Mouse (Mus musculus): ENCODE results near the gene Lrrc2. TPM values are rescaled to one million over a fixed set of nuclear protein-coding genes. Genes with fewer than 3 reads are reported as not detected.

Gene Lrrc2
- polyA plus RNA-seq (2012; rRNA removed) = 0.05 and 0.10 TPM in 2 replicates

DNA sequence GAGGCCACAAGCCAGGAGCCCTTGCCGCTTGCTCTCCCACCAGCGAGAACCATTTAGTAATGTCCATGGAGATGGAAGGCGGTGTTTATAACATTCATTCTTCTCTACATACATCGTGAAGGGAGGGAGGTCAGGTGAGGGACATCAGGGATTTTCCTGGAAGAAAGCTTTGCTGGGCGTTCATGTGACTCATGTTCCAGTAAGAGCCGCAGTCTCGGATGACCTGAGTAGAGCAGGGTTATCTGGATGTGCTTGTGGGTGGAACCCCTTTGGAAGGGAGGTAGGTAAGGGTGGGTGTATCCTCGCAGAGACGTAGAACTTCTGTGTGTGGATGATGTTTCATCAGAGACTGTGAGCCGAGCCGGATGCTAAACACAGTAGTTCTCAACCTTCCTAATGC lies at the start of gene Lrrc2:
Gene Lrrc2 (plus strand): TSS at position 149 of the 400 bp plus-strand sequence.

GRCm38 (mm10) chr9:110916786-110917185 lies 34.6 kb upstream of the Lrrc2 start, which contains the start of gene Fam240a:
TSS of gene Fam240a (minus strand) at chr9:110916861.

GRCm38 (mm10) chr9:110945926-110946325 lies 5.4 kb upstream of the Lrrc2 start, which contains the start of gene Tdgf1:
TSS of gene Tdgf1 (minus strand) at chr9:110946158.

DNA sequence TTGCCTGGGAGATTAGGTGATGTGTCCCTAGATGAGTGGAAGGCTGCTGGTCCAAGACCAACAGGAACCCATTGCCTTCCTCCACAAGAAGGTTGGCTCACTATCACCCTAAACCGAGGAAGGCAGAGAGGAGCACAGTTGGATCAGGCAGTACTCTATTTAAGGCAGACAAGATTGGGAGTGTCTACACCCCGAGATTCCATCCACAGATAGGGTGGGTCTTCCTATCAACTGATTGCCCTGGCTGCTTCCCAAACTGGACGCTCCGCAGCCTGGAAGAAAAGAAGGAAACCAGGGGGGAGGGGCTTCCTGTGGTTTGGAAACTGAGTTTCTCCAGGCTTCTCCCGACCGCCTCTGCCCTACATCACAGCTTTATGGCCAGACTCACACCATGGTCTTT lies 38.9 kb downstream of the Lrrc2 start, which contains the start of gene Rtp3:
Gene Rtp3 (minus strand): TSS at position 380 of the 400 bp plus-strand sequence.

GRCm38 (mm10) chr9:111019022-111019421 lies 67.7 kb downstream of the Lrrc2 start, which contains the start of gene Ltf:
TSS of gene Ltf (plus strand) at chr9:111019271.

Other genes with a start within 250 kb of the Lrrc2 start
- 0.08 TPM in 1 of 2 replicates, not detected in the other for gene Myl3, start 209.7 kb upstream of the Lrrc2 start, polyA plus RNA-seq (2012; rRNA removed)
- gene Pth1r, start 204.4 kb upstream of the Lrrc2 start, polyA plus RNA-seq (2012; rRNA removed) = 2.5 and 3.2 TPM in 2 replicates
- not detected in 2 replicates for gene Prss42, start 153.4 kb upstream of the Lrrc2 start, polyA plus RNA-seq (2012; rRNA removed)
- not detected in 2 replicates for gene Prss44, start 137.6 kb upstream of the Lrrc2 start, polyA plus RNA-seq (2012; rRNA removed)
- gene Prss43, start 124.9 kb upstream of the Lrrc2 start, polyA plus RNA-seq (2012; rRNA removed) = not detected in 2 replicates
- 0.03 TPM in 1 of 2 replicates, not detected in the other for gene Prss45, start 117.0 kb upstream of the Lrrc2 start, polyA plus RNA-seq (2012; rRNA removed)
- gene Prss46, start 107.0 kb upstream of the Lrrc2 start, polyA plus RNA-seq (2012; rRNA removed) = not detected in 2 replicates
- 1.5 and 1.6 TPM in 2 replicates for gene Prss50, start 93.6 kb upstream of the Lrrc2 start, polyA plus RNA-seq (2012; rRNA removed)
- gene Als2cl, start 71.7 kb upstream of the Lrrc2 start, polyA plus RNA-seq (2012; rRNA removed) = 5.9 and 6.7 TPM in 2 replicates
- gene Tmie, start 71.4 kb upstream of the Lrrc2 start, polyA plus RNA-seq (2012; rRNA removed) = 4.0 and 4.3 TPM in 2 replicates
- not detected in 2 replicates for gene Fam240a, start 34.7 kb upstream of the Lrrc2 start, polyA plus RNA-seq (2012; rRNA removed)
- gene Tdgf1, start 5.4 kb upstream of the Lrrc2 start, polyA plus RNA-seq (2012; rRNA removed) = 0.02 TPM in 1 of 2 replicates, not detected in the other
- gene Rtp3, start 39.0 kb downstream of the Lrrc2 start, polyA plus RNA-seq (2012; rRNA removed) = 39.5 and 40.2 TPM in 2 replicates
- gene Ltf, start 67.7 kb downstream of the Lrrc2 start, polyA plus RNA-seq (2012; rRNA removed) = 108 and 154 TPM in 2 replicates
- 5.9 and 7.2 TPM in 2 replicates for gene Ccrl2, start 106.0 kb downstream of the Lrrc2 start, polyA plus RNA-seq (2012; rRNA removed)
- gene Lrrfip2, start 166.0 kb downstream of the Lrrc2 start, polyA plus RNA-seq (2012; rRNA removed) = 14.7 and 16.1 TPM in 2 replicates

All from liver, embryonic 18 days (tissue).